Mouse (Mus musculus): ENCODE measurements at regions not wholly inside any gene's neighbourhood (a gene's known extent, or its start where the extent isn't known, plus 50 kb on each side); places are given as distances from the start of the nearest gene placed in this dataset.
"Not testable (repeated sequence)": the region's sequence is repeated elsewhere in the genome, so short reads cannot be mapped to it uniquely, and the experiment has no call there.

GRCm38 (mm10) chr15:52406156-52406885, 1478.4 kb upstream of the Gm7489 start:
- no peak for DNase-seq (ENCODE audit: low spot score in 2 of 2)

GRCm38 (mm10) chr15:52412869-52413771, 1471.6 kb upstream of the Gm7489 start:
- DNase-seq (ENCODE audit: low spot score in 2 of 2), result no peak

GRCm38 (mm10) chr15:52425976-52426375, 1458.7 kb upstream of the Gm7489 start:
- DNase-seq (ENCODE audit: low spot score in 2 of 2), result no peak

GRCm38 (mm10) chr15:52430491-52431158, 1454.1 kb upstream of the Gm7489 start:
- DNase-seq (ENCODE audit: low spot score in 2 of 2), result no peak

- no peak for DNase-seq (ENCODE audit: low spot score in 2 of 2)
Observed at GRCm38 (mm10) chr15:52433639-52434038, 1451.1 kb upstream of the Gm7489 start.

GRCm38 (mm10) chr15:52438403-52438802, 1446.3 kb upstream of the Gm7489 start:
- no peak for DNase-seq (ENCODE audit: low spot score in 2 of 2)

- DNase-seq (ENCODE audit: low spot score in 2 of 2), result peak; percentile 44 to 52
Observed at GRCm38 (mm10) chr15:52458782-52459181, 1425.9 kb upstream of the Gm7489 start.

- no peak for DNase-seq (ENCODE audit: low spot score in 2 of 2)
Observed at GRCm38 (mm10) chr15:52459315-52459714, 1425.4 kb upstream of the Gm7489 start.

- DNase-seq (ENCODE audit: low spot score in 2 of 2), result no peak
Observed at GRCm38 (mm10) chr15:52464226-52465138, 1420.2 kb upstream of the Gm7489 start.

- DNase-seq (ENCODE audit: low spot score in 2 of 2), result not testable (repeated sequence)
Observed at GRCm38 (mm10) chr15:52478124-52478523, 1406.6 kb upstream of the Gm7489 start.

GRCm38 (mm10) chr15:52480834-52481233, 1403.9 kb upstream of the Gm7489 start:
- DNase-seq (ENCODE audit: low spot score in 2 of 2), result no peak

GRCm38 (mm10) chr15:52483598-52484165, 1401.0 kb upstream of the Gm7489 start:
- no peak for DNase-seq (ENCODE audit: low spot score in 2 of 2)

- DNase-seq (ENCODE audit: low spot score in 2 of 2), result no peak
Observed at GRCm38 (mm10) chr15:52484276-52484675, 1400.4 kb upstream of the Gm7489 start.

- no peak for DNase-seq (ENCODE audit: low spot score in 2 of 2)
Observed at GRCm38 (mm10) chr15:52505278-52505831, 1379.4 kb upstream of the Gm7489 start.

- DNase-seq (ENCODE audit: low spot score in 2 of 2), result peak; percentile 8 to 20
Observed at GRCm38 (mm10) chr15:52506930-52507329, 1377.8 kb upstream of the Gm7489 start.

- DNase-seq (ENCODE audit: low spot score in 2 of 2), result no peak
Observed at GRCm38 (mm10) chr15:52508609-52509008, 1376.1 kb upstream of the Gm7489 start.

- no peak for DNase-seq (ENCODE audit: low spot score in 2 of 2)
Observed at GRCm38 (mm10) chr15:52510137-52510536, 1374.6 kb upstream of the Gm7489 start.

GRCm38 (mm10) chr15:52536594-52536993, 1348.1 kb upstream of the Gm7489 start:
- no peak for DNase-seq (ENCODE audit: low spot score in 2 of 2)

GRCm38 (mm10) chr15:52558682-52559081, 1326.0 kb upstream of the Gm7489 start:
- DNase-seq (ENCODE audit: low spot score in 2 of 2), result no peak

- no peak for DNase-seq (ENCODE audit: low spot score in 2 of 2)
Observed at GRCm38 (mm10) chr15:52564078-52564477, 1320.6 kb upstream of the Gm7489 start.
